Mouse (Mus musculus) intestine, embryonic 14.5 days (tissue): ENCODE data around the gene Gm31371. TPM values are rescaled to one million over a fixed set of nuclear protein-coding genes. Genes with fewer than 3 reads are reported as not detected.
"Not testable (repeated sequence)": the region's sequence is repeated elsewhere in the genome, so short reads cannot be mapped to it uniquely, and the experiment has no call there.

Source experiments
- ATAC-seq: fragments of 200-750 bp; cut with Nextera tagmentation; replicated peaks from 2 replicates; pipeline ENCODE4 v1.8.0; 2017; ENCODE audit warnings: low read depth, moderate number of reproducible peaks, moderate TSS enrichment, moderate library complexity; ENCODE audit not compliant: low FRiP score, low TSS enrichment
- DNase-seq: peaks from one replicate; pipeline ENCODE4 v3.0.0-alpha.2; 2018; ENCODE audit warnings: low spot score
- H3K27ac ChIP-seq: fragments of 300-500 bp; sonication (generic); 2 replicates; pipeline ENCODE4 v1.5.1; 2014; ENCODE audit warnings: low read depth, mild to moderate bottlenecking, control low read depth
- H3K27me3 ChIP-seq: fragments of 300-500 bp; sonication (generic); replicated peaks from 2 replicates; pipeline ENCODE4 v1.6.1; 2014; ENCODE audit warnings: low read length, control low read depth; ENCODE audit not compliant: control insufficient read depth, insufficient read depth
- H3K36me3 ChIP-seq: fragments of 300-500 bp; sonication (generic); 2 replicates; pipeline ENCODE4 v1.6.1; 2014; ENCODE audit warnings: low read length, control low read depth; ENCODE audit not compliant: control insufficient read depth, insufficient read depth
- H3K4me1 ChIP-seq: fragments of 300-500 bp; sonication (generic); replicated peaks from 2 replicates; pipeline ENCODE4 v1.6.1; 2014; ENCODE audit warnings: low read length, control low read depth, mixed read lengths; ENCODE audit not compliant: control insufficient read depth, insufficient read depth
- H3K4me2 ChIP-seq: fragments of 300-500 bp; sonication (generic); 2 replicates; pipeline ENCODE4 v1.6.1; 2014; ENCODE audit warnings: low read length
- H3K4me3 ChIP-seq: fragments of 300-500 bp; sonication (generic); 2 replicates; pipeline ENCODE4 v1.5.1; 2014; ENCODE audit warnings: low read depth, low read length, control low read depth, mixed read lengths
- H3K9ac ChIP-seq: fragments of 300-500 bp; sonication (generic); 2 replicates; pipeline ENCODE4 v1.6.1; 2014; ENCODE audit warnings: mild to moderate bottlenecking, low read length
- H3K9me3 ChIP-seq: fragments of 300-500 bp; sonication (generic); 2 replicates; pipeline ENCODE4 v1.6.1; 2016; ENCODE audit warnings: low read length, control low read depth; ENCODE audit not compliant: control insufficient read depth
- WGBS: fragments of 180-500 bp; shearing (Covaris S2); extraction: QIAGEN DNeasy Blood & Tissue Kit; methylation state at CpG from one replicate; pipeline ENCODE4 v1.1.7; 2014; 5-methylcytosine and 5-hydroxymethylcytosine counted together
- polyA plus RNA-seq: library from polyadenylated mRNA; unstranded; fragments of >200 nt; fragmentation: Nextera tagmentation; extraction: Ambion mirVana; gene quantifications from 2 replicates; pipeline ENCODE4 v1.2.1, GENCODE M21; 2014

Gm31371 gene
- 0.15 and 0.16 TPM in 2 replicates for polyA plus RNA-seq

DNA sequence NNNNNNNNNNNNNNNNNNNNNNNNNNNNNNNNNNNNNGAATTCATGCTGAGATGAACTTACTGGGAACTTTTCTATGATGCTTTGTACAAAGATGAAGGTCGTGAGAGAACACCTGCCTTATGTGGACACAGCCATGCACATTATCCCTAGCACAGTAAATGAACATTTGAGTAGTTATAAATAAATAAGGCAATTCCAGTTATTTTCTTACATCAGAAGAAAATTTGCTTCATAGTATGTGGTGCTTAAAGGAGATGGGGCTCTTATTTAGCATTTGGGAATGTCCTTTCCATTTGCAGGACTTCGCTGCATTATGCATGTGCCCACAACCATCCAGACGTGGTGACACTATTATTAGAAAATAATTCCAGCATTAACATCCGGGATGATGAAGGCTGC is at the start of gene Gm31371:
Gm31371 (plus strand) TSS at position 301 of the 400 bp plus-strand sequence.
- H3K4me3 ChIP-seq, H3K4me2 ChIP-seq, H3K9ac ChIP-seq, H3K36me3 ChIP-seq, H3K4me1 ChIP-seq, H3K9me3 ChIP-seq, ATAC-seq, H3K27me3 ChIP-seq, H3K27ac ChIP-seq, DNase-seq: not testable (repeated sequence)
- 76% methylated on average over 2 of the region's 4 CpGs for WGBS

DNA sequence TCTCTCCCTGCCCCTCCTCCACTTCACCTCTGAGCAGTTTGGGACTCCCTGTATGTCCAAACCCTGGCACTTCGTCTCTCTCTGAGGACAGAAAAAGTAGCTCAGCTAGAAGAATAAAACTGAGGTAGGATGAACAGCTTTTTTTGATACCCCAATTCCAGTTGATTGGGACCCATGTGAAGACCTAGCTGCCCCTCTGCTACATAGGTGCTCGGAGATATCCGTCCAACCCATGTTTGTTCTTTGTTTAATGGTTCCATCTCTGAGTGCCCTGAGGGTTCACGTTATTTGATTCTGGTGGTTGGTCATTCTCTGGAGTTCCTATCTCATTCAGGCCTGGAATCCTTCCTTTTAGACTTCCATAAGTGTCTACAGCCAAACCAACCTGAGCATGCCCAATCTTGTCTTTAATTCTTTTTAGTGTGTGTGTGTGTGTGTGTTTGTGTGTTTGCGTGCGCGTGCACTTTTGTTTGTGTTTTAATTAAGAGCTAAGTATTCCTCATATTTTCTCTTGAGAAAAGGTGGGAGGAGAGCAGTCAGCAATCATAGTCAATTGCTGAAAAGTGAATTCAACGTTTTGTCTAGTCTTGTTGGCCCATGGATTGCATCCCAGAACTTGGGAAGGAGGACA is 3.3 kb downstream of the Gm31371 start:
- 82% methylated on average over 7 of the region's 8 CpGs for WGBS
- not testable (repeated sequence) for H3K4me3 ChIP-seq, H3K4me1 ChIP-seq, ATAC-seq, H3K27me3 ChIP-seq, H3K9me3 ChIP-seq, H3K36me3 ChIP-seq, H3K4me2 ChIP-seq, H3K9ac ChIP-seq
- peak; percentile 49 for DNase-seq
- H3K27ac ChIP-seq, result peak overlapping the region; percentile 61

DNA sequence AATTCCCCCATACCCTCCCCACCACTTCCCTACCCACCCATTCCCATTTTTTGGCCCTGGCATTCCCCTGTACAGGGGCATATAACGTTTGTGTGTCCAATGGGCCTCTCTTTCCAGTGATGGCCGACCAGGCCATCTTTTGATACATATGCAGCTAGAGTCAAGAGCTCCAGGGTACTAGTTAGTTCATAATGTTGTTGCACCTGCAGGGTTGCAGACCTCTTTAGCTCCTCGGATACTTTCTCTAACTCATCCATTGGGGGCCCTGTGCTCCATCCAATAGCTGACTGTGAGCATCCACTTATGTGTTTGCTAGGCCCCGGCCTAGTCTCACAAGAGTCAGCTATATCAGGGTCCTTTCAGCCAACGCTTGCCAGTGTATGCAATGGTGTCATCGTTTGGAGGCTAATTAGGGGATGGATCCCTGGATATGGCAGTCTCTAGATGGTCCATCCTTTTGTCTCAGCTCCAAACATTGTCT is 5.7 kb downstream of the Gm31371 start:
- H3K4me3 ChIP-seq, H3K36me3 ChIP-seq, H3K4me2 ChIP-seq, H3K27ac ChIP-seq, H3K9ac ChIP-seq, H3K27me3 ChIP-seq, ATAC-seq, H3K9me3 ChIP-seq, DNase-seq, H3K4me1 ChIP-seq: not testable (repeated sequence)
- WGBS, result 83% methylated on average over 4 of the region's 6 CpGs

- H3K9me3 ChIP-seq, H3K27ac ChIP-seq, H3K4me2 ChIP-seq, DNase-seq, H3K4me3 ChIP-seq, H3K9ac ChIP-seq, H3K36me3 ChIP-seq, H3K4me1 ChIP-seq, H3K27me3 ChIP-seq, ATAC-seq: not testable (repeated sequence)
- WGBS, result 73% methylated on average over 2 of the region's 3 CpGs
These were observed 15.9 kb downstream of the Gm31371 start for GRCm38 (mm10) chr8:19919086-19919485.

DNA sequence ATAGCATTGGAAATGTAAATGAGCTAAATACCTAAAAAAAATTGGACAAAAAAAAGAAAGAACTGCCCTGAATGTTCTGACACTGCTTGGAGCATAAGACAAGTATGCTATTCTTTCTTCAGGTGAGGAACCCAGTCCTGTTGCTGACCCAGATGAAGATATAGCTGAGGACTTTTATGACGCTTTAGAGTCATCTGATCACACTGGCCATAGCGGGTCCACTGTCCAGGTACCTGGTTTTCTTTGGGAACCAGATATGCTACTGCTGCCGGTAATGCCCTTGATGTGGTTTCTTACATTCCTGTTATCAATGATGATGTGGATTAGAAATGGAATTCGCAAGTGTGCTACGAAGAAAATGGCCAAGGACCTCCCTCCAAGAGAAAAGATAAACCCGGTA is 31.1 kb downstream of the Gm31371 start:
- DNase-seq, ATAC-seq, H3K4me3 ChIP-seq, H3K4me1 ChIP-seq, H3K36me3 ChIP-seq, H3K9ac ChIP-seq, H3K27ac ChIP-seq, H3K4me2 ChIP-seq, H3K27me3 ChIP-seq, H3K9me3 ChIP-seq: not testable (repeated sequence)
- no CpG with 5 or more reads among the region's 6 CpGs for WGBS

DNA sequence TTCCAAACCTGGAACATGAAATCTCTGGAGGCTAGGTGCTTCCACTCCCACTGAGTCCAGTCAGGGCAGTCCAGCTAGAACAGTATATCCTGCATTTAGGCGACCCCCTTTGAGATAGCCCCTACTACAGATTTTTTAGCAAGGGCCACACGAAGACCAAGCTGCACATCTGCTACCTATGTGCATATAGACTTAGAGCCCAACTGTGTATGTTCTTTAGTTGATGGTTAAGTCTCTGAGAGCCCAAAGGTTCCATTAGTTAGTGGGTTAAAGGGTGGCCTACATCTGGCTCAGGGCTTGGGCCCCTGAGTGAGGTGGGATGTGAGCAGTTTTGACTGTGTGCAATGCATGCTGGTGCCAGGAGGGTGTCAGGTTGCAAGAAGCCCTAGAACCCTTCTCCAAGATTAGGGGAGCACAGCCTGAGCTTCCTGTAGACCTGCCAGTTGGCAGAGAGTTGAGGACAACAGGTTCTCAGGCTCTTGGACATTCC is 32.4 kb downstream of the Gm31371 start:
- not testable (repeated sequence) for H3K4me1 ChIP-seq, H3K36me3 ChIP-seq, ATAC-seq, H3K4me2 ChIP-seq, DNase-seq, H3K9me3 ChIP-seq, H3K27ac ChIP-seq, H3K27me3 ChIP-seq, H3K4me3 ChIP-seq, H3K9ac ChIP-seq
- 82% methylated on average over 1 of the region's 2 CpGs for WGBS

DNA sequence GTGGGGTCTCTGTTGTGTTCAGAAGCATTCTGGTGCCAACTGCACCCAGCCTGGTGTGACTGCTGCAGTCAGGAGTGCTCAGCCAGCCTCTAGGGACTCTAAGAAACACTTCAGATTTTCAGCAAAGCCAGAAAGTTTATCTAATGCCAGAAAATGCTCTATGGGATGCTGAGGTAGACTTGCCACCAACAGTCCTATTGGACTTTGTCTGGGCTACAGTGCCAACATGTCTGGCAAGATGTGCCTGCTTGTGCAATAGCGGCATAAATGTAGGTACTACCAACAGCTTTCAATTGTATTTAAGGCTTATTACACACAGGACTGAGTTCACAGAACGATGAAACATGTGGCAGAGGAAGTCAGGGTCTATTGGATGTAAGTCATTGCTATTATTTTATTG is 57.7 kb downstream of the Gm31371 start:
- no peak for DNase-seq
- H3K36me3 ChIP-seq, result no peaks in the 10 kb centered on the region
- no peak overlapping the region for H3K4me3 ChIP-seq
- H3K27me3 ChIP-seq, result no peaks in the 10 kb centered on the region
- ATAC-seq, result no peak
- no peak overlapping the region for H3K27ac ChIP-seq
- no peaks in the 10 kb centered on the region for H3K9me3 ChIP-seq
- 77% methylated on average over 2 of the region's 2 CpGs for WGBS
- no peak overlapping the region for H3K9ac ChIP-seq
- no peak overlapping the region for H3K4me2 ChIP-seq
- H3K4me1 ChIP-seq, result no peaks in the 10 kb centered on the region

DNA sequence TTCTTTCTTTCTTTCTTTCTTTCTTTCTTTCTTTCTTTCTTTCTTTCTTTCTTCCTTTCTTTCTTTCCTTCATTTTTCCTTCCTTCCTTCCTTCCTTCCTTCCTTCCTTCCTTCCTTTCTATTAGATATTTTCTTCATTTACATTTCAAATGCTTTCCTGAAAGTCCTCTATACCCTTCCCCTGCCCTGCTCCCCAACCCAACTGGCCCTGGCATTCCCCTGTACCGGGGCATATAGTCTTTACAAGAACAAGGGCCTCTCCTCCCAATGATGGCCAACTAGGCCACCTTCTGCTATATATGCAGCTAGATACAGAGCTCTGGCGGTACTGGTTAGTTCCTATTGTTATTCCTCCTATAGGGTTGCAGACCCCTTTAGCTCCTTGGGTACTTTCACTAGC is 60.6 kb downstream of the Gm31371 start:
- not testable (repeated sequence) for DNase-seq, H3K9ac ChIP-seq, H3K27me3 ChIP-seq, H3K4me1 ChIP-seq, H3K4me2 ChIP-seq, H3K27ac ChIP-seq, H3K9me3 ChIP-seq, ATAC-seq, H3K4me3 ChIP-seq, H3K36me3 ChIP-seq
- WGBS, result 68% methylated on average over 2 of the region's 2 CpGs

- not testable (repeated sequence) for H3K27ac ChIP-seq, H3K36me3 ChIP-seq, ATAC-seq, H3K4me3 ChIP-seq, H3K4me1 ChIP-seq, H3K27me3 ChIP-seq, H3K4me2 ChIP-seq, H3K9ac ChIP-seq, DNase-seq, H3K9me3 ChIP-seq
- WGBS, result 47% methylated on average over 2 of the region's 2 CpGs
These were observed 65.0 kb downstream of the Gm31371 start for GRCm38 (mm10) chr8:19968151-19968550.
